Mouse (Mus musculus): ENCODE results near the gene Capn1. TPM values are rescaled to one million over a fixed set of nuclear protein-coding genes. Genes with fewer than 3 reads are reported as not detected.

The Capn1 gene
- polyA plus RNA-seq, 1 experiment from 2014 or later, result 6.8 TPM

- DNase-seq (no peak), ATAC-seq (no peak)
- TF ChIP-seq EP300 (IDR thresholded peaks at IDR 0.05; ENCODE audit: low read depth) (no peak), CTCF (IDR thresholded peaks at IDR 0.05; ENCODE audit: low read depth) (no peak)
- no peak overlapping the region for H3K9ac ChIP-seq (replicated peaks)
- H3K36me3 ChIP-seq (replicated peaks; ENCODE audit: insufficient read depth, low read length), result no peaks in the 10 kb centered on the region
- H3K4me2 ChIP-seq (ENCODE audit: low read depth, low read length), result no peak overlapping the region
- H3K4me1 ChIP-seq (ENCODE audit: insufficient read depth), result no peaks in the 10 kb centered on the region
- no peaks in the 10 kb centered on the region for H3K9me3 ChIP-seq (ENCODE audit: low read length)
- H3K4me3 ChIP-seq (ENCODE audit: low read depth, low read length), result no peak overlapping the region
- no peak overlapping the region for H3K27ac ChIP-seq (ENCODE audit: low read depth)
- 80% methylated on average over 4 of the region's 4 CpGs for WGBS (ENCODE audit: insufficient replicate concordance)
- no peaks in the 10 kb centered on the region for H3K27me3 ChIP-seq (ENCODE audit: insufficient read depth, low read length)
Measured at GRCm38 (mm10) chr19:5975676-5976075, 40.0 kb downstream of the Capn1 start.

GRCm38 (mm10) chr19:5975112-5975511, 40.6 kb downstream of the Capn1 start:
- DNase-seq, result no peak
- Histone ChIP-seq H3K4me1 (ENCODE audit: insufficient read depth) (0 out of 2 replicates have a peak, but pooled peaks cover 2% of the 10 kb centered on the region), H3K27me3 (ENCODE audit: insufficient read depth, low read length) (no peaks in the 10 kb centered on the region), H3K36me3 (replicated peaks; ENCODE audit: insufficient read depth, low read length) (no peaks in the 10 kb centered on the region), H3K4me2 (ENCODE audit: low read depth, low read length) (no peak overlapping the region), H3K4me3 (ENCODE audit: low read depth, low read length) (no peak overlapping the region), H3K9ac (replicated peaks) (no peak overlapping the region), H3K9me3 (ENCODE audit: low read length) (no peaks in the 10 kb centered on the region), H3K27ac (ENCODE audit: low read depth) (no peak overlapping the region)
- WGBS (ENCODE audit: insufficient replicate concordance), result 63% methylated on average over 4 of the region's 4 CpGs
- no peak for ATAC-seq
- TF ChIP-seq CTCF (IDR thresholded peaks at IDR 0.05; ENCODE audit: low read depth) (no peak), EP300 (IDR thresholded peaks at IDR 0.05; ENCODE audit: low read depth) (no peak)

GRCm38 (mm10) chr19:5967664-5968063, 48.0 kb downstream of the Capn1 start:
- ATAC-seq (peak; percentile 56), DNase-seq (no peak)
- no peak overlapping the region for H3K4me3 ChIP-seq (ENCODE audit: low read depth, low read length)
- peak; percentile 91 for TF ChIP-seq EP300 (IDR thresholded peaks at IDR 0.05; ENCODE audit: low read depth)
- TF ChIP-seq CTCF (IDR thresholded peaks at IDR 0.05; ENCODE audit: low read depth), result no peak
- H3K27me3 ChIP-seq (ENCODE audit: insufficient read depth, low read length), result no peaks in the 10 kb centered on the region
- peak overlapping the region; percentile 61; the same call in 1 of the 2 replicates for H3K4me2 ChIP-seq (ENCODE audit: low read depth, low read length)
- H3K27ac ChIP-seq (ENCODE audit: low read depth), result peak overlapping the region; percentile 64
- no peaks in the 10 kb centered on the region for H3K36me3 ChIP-seq (replicated peaks; ENCODE audit: insufficient read depth, low read length)
- H3K9me3 ChIP-seq (ENCODE audit: low read length), result no peaks in the 10 kb centered on the region
- WGBS (ENCODE audit: insufficient replicate concordance), result 62% methylated on average over 10 of the region's 10 CpGs
- H3K4me1 ChIP-seq (ENCODE audit: insufficient read depth), result peaks cover 38% of the 10 kb centered on the region
- peak overlapping the region; percentile 27; the same call in 1 of the 2 replicates for H3K9ac ChIP-seq (replicated peaks)

GRCm38 (mm10) chr19:5966786-5967185, 48.9 kb downstream of the Capn1 start:
- H3K36me3 ChIP-seq (replicated peaks; ENCODE audit: insufficient read depth, low read length), result 0 out of 2 replicates have a peak, but pooled peaks cover under 1% of the 10 kb centered on the region
- peaks cover 43% of the 10 kb centered on the region for H3K4me1 ChIP-seq (ENCODE audit: insufficient read depth)
- peak overlapping the region; percentile 61 for H3K4me2 ChIP-seq (ENCODE audit: low read depth, low read length)
- peak overlapping the region; percentile 27 for H3K9ac ChIP-seq (replicated peaks)
- H3K9me3 ChIP-seq (ENCODE audit: low read length), result no peaks in the 10 kb centered on the region
- 43% methylated on average over 6 of the region's 6 CpGs for WGBS (ENCODE audit: insufficient replicate concordance)
- DNase-seq, result peak; percentile 60
- H3K4me3 ChIP-seq (ENCODE audit: low read depth, low read length), result no peak overlapping the region
- peak; percentile 39; the same call in 1 of the 2 replicates for ATAC-seq
- H3K27ac ChIP-seq (ENCODE audit: low read depth), result peak overlapping the region; percentile 64
- no peak for TF ChIP-seq EP300 (IDR thresholded peaks at IDR 0.05; ENCODE audit: low read depth)
- no peak for TF ChIP-seq CTCF (IDR thresholded peaks at IDR 0.05; ENCODE audit: low read depth)
- no peaks in the 10 kb centered on the region for H3K27me3 ChIP-seq (ENCODE audit: insufficient read depth, low read length)

GRCm38 (mm10) chr19:5965910-5966309, 49.8 kb downstream of the Capn1 start:
- Histone ChIP-seq H3K36me3 (replicated peaks; ENCODE audit: insufficient read depth, low read length) (peaks cover 5% of the 10 kb centered on the region), H3K4me3 (ENCODE audit: low read depth, low read length) (no peak overlapping the region), H3K9me3 (ENCODE audit: low read length) (no peaks in the 10 kb centered on the region), H3K9ac (replicated peaks) (no peak overlapping the region), H3K4me1 (ENCODE audit: insufficient read depth) (peaks cover 43% of the 10 kb centered on the region), H3K27ac (ENCODE audit: low read depth) (peak overlapping the region; percentile 64; the same call in 1 of the 2 replicates), H3K27me3 (ENCODE audit: insufficient read depth, low read length) (no peaks in the 10 kb centered on the region), H3K4me2 (ENCODE audit: low read depth, low read length) (no peak overlapping the region)
- no peak for ATAC-seq
- 77% methylated on average over 2 of the region's 2 CpGs for WGBS (ENCODE audit: insufficient replicate concordance)
- TF ChIP-seq EP300 (IDR thresholded peaks at IDR 0.05; ENCODE audit: low read depth) (no peak), CTCF (IDR thresholded peaks at IDR 0.05; ENCODE audit: low read depth) (no peak; the same call in 1 of the 2 replicates)
- DNase-seq, result no peak

- peaks cover 5% of the 10 kb centered on the region for H3K36me3 ChIP-seq (replicated peaks; ENCODE audit: insufficient read depth, low read length)
- peak overlapping the region; percentile 61; the same call in 1 of the 2 replicates for H3K27ac ChIP-seq (ENCODE audit: low read depth)
- TF ChIP-seq EP300 (IDR thresholded peaks at IDR 0.05; ENCODE audit: low read depth) (no peak), CTCF (IDR thresholded peaks at IDR 0.05; ENCODE audit: low read depth) (peak; percentile 98)
- ATAC-seq (peak; percentile 35), DNase-seq (peak; percentile 88)
- H3K4me2 ChIP-seq (ENCODE audit: low read depth, low read length), result peak overlapping the region; percentile 89; the same call in 1 of the 2 replicates
- H3K4me1 ChIP-seq (ENCODE audit: insufficient read depth), result peaks cover 43% of the 10 kb centered on the region
- H3K27me3 ChIP-seq (ENCODE audit: insufficient read depth, low read length), result no peaks in the 10 kb centered on the region
- no peaks in the 10 kb centered on the region for H3K9me3 ChIP-seq (ENCODE audit: low read length)
- 8% methylated on average over 4 of the region's 4 CpGs for WGBS (ENCODE audit: insufficient replicate concordance)
- no peak overlapping the region for H3K4me3 ChIP-seq (ENCODE audit: low read depth, low read length)
- H3K9ac ChIP-seq (replicated peaks), result no peak overlapping the region
Measured at GRCm38 (mm10) chr19:5965280-5965679, 50.4 kb downstream of the Capn1 start.

All from liver, postnatal 0 days (tissue).